Mouse (Mus musculus): ENCODE measurements around the gene Fam216a. TPM values are rescaled to one million over a fixed set of nuclear protein-coding genes. Genes with fewer than 3 reads are reported as not detected.

The Fam216a gene
- total and polyA plus RNA-seq, 2 experiments from 2014 or later = 21.8 to 31.8 TPM

GRCm38 (mm10) chr5:122390671-122391070 is 18.5 kb upstream of the Fam216a start:
- Histone ChIP-seq H3K36me3 (replicated peaks; ENCODE audit: control insufficient read depth, insufficient read depth, low read length) (no peaks in the 10 kb centered on the region), H3K27ac (ENCODE audit: low read depth) (no peak overlapping the region), H3K9ac (replicated peaks; ENCODE audit: low read depth, low read length) (no peak overlapping the region), H3K4me1 (ENCODE audit: control insufficient read depth, insufficient read depth) (peaks cover 7% of the 10 kb centered on the region; the same call in 1 of the 2 replicates), H3K9me3 (replicated peaks; ENCODE audit: control insufficient read depth, low read length) (no peaks in the 10 kb centered on the region), H3K27me3 (ENCODE audit: control insufficient read depth, insufficient read depth, low read length) (no peaks in the 10 kb centered on the region), H3K4me2 (ENCODE audit: low read depth, low read length) (no peak overlapping the region), H3K4me3 (ENCODE audit: low read depth, low read length) (no peak overlapping the region)
- no peak for ATAC-seq (ENCODE audit: insufficient read depth, low read depth)
- DNase-seq (ENCODE audit: low spot score) = no peak
- no peak for TF ChIP-seq CTCF (IDR thresholded peaks at IDR 0.05; ENCODE audit: low read depth)
- TF ChIP-seq EP300 (IDR thresholded peaks at IDR 0.05; ENCODE audit: low read depth) = no peak

- no peak overlapping the region for H3K9ac ChIP-seq (replicated peaks; ENCODE audit: low read depth, low read length)
- 87% methylated on average over 5 of the region's 5 CpGs for WGBS
- TF ChIP-seq EP300 (IDR thresholded peaks at IDR 0.05; ENCODE audit: low read depth) = no peak
- TF ChIP-seq CTCF (IDR thresholded peaks at IDR 0.05; ENCODE audit: low read depth) = no peak
Measured at GRCm38 (mm10) chr5:122390006-122390405, 17.8 kb upstream of the Fam216a start.

GRCm38 (mm10) chr5:122379374-122380155 is 7.4 kb upstream of the Fam216a start:
- DNase-seq (ENCODE audit: low spot score) (peak; percentile 70), ATAC-seq (ENCODE audit: insufficient read depth, low read depth) (peak; percentile 86)
- H3K4me1 ChIP-seq (ENCODE audit: control insufficient read depth, insufficient read depth) = no peaks in the 10 kb centered on the region
- H3K36me3 ChIP-seq (replicated peaks; ENCODE audit: control insufficient read depth, insufficient read depth, low read length) = peaks cover 45% of the 10 kb centered on the region
- WGBS = 56% methylated on average over 11 of the region's 11 CpGs
- H3K9ac ChIP-seq (replicated peaks; ENCODE audit: low read depth, low read length) = no peak overlapping the region
- no peaks in the 10 kb centered on the region for H3K27me3 ChIP-seq (ENCODE audit: control insufficient read depth, insufficient read depth, low read length)
- H3K4me3 ChIP-seq (ENCODE audit: low read depth, low read length) = no peak overlapping the region
- TF ChIP-seq CTCF (IDR thresholded peaks at IDR 0.05; ENCODE audit: low read depth) = peak; percentile 86
- TF ChIP-seq EP300 (IDR thresholded peaks at IDR 0.05; ENCODE audit: low read depth) = no peak
- H3K27ac ChIP-seq (ENCODE audit: low read depth) = no peak overlapping the region
- H3K9me3 ChIP-seq (replicated peaks; ENCODE audit: control insufficient read depth, low read length) = no peaks in the 10 kb centered on the region
- no peak overlapping the region for H3K4me2 ChIP-seq (ENCODE audit: low read depth, low read length)

More at GRCm38 (mm10) chr5:122390006-122390405, 17.8 kb upstream of the Fam216a start:
- H3K27me3 ChIP-seq (ENCODE audit: control insufficient read depth, insufficient read depth, low read length) = no peaks in the 10 kb centered on the region
- peaks cover 7% of the 10 kb centered on the region; the same call in 1 of the 2 replicates for H3K4me1 ChIP-seq (ENCODE audit: control insufficient read depth, insufficient read depth)
- H3K9me3 ChIP-seq (replicated peaks; ENCODE audit: control insufficient read depth, low read length) = no peaks in the 10 kb centered on the region
- H3K4me2 ChIP-seq (ENCODE audit: low read depth, low read length) = no peak overlapping the region
- no peak overlapping the region for H3K27ac ChIP-seq (ENCODE audit: low read depth)
- H3K36me3 ChIP-seq (replicated peaks; ENCODE audit: control insufficient read depth, insufficient read depth, low read length) = no peaks in the 10 kb centered on the region
- no peak for DNase-seq (ENCODE audit: low spot score)
- H3K4me3 ChIP-seq (ENCODE audit: low read depth, low read length) = no peak overlapping the region
- no peak for ATAC-seq (ENCODE audit: insufficient read depth, low read depth)

- DNase-seq (ENCODE audit: low spot score) (no peak), ATAC-seq (ENCODE audit: insufficient read depth, low read depth) (no peak)
- 90% methylated on average over 12 of the region's 12 CpGs for WGBS
- Histone ChIP-seq H3K4me1 (ENCODE audit: control insufficient read depth, insufficient read depth) (no peaks in the 10 kb centered on the region), H3K27me3 (ENCODE audit: control insufficient read depth, insufficient read depth, low read length) (no peaks in the 10 kb centered on the region), H3K36me3 (replicated peaks; ENCODE audit: control insufficient read depth, insufficient read depth, low read length) (peaks cover 53% of the 10 kb centered on the region), H3K4me3 (ENCODE audit: low read depth, low read length) (no peak overlapping the region), H3K9me3 (replicated peaks; ENCODE audit: control insufficient read depth, low read length) (no peaks in the 10 kb centered on the region), H3K9ac (replicated peaks; ENCODE audit: low read depth, low read length) (no peak overlapping the region), H3K27ac (ENCODE audit: low read depth) (no peak overlapping the region), H3K4me2 (ENCODE audit: low read depth, low read length) (no peak overlapping the region)
- TF ChIP-seq CTCF (IDR thresholded peaks at IDR 0.05; ENCODE audit: low read depth) = no peak
- TF ChIP-seq EP300 (IDR thresholded peaks at IDR 0.05; ENCODE audit: low read depth) = no peak
Measured at GRCm38 (mm10) chr5:122378171-122378570, 6.0 kb upstream of the Fam216a start.

GRCm38 (mm10) chr5:122377101-122377833 is 5.1 kb upstream of the Fam216a start:
- Histone ChIP-seq H3K9ac (replicated peaks; ENCODE audit: low read depth, low read length) (no peak overlapping the region), H3K4me2 (ENCODE audit: low read depth, low read length) (no peak overlapping the region), H3K36me3 (replicated peaks; ENCODE audit: control insufficient read depth, insufficient read depth, low read length) (peaks cover 47% of the 10 kb centered on the region), H3K4me3 (ENCODE audit: low read depth, low read length) (no peak overlapping the region), H3K9me3 (replicated peaks; ENCODE audit: control insufficient read depth, low read length) (no peaks in the 10 kb centered on the region), H3K4me1 (ENCODE audit: control insufficient read depth, insufficient read depth) (no peaks in the 10 kb centered on the region), H3K27me3 (ENCODE audit: control insufficient read depth, insufficient read depth, low read length) (no peaks in the 10 kb centered on the region), H3K27ac (ENCODE audit: low read depth) (no peak overlapping the region)
- TF ChIP-seq EP300 (IDR thresholded peaks at IDR 0.05; ENCODE audit: low read depth) (no peak), CTCF (IDR thresholded peaks at IDR 0.05; ENCODE audit: low read depth) (no peak)
- DNase-seq (ENCODE audit: low spot score) = no peak
- WGBS = 81% methylated on average over 4 of the region's 4 CpGs
- ATAC-seq (ENCODE audit: insufficient read depth, low read depth) = no peak
